Mouse (Mus musculus): ENCODE data around the gene Alg5.

Alg5 gene

GRCm38 (mm10) chr3:54791822-54792677 lies 56.7 kb downstream of the Alg5 start:
- DNase-seq (ENCODE audit: low read depth, low spot score) = no peak

GRCm38 (mm10) chr3:54793762-54794161 lies 58.4 kb downstream of the Alg5 start:
- no peak for DNase-seq (ENCODE audit: low read depth, low spot score)

GRCm38 (mm10) chr3:54795379-54795778 lies 60.0 kb downstream of the Alg5 start:
- DNase-seq (ENCODE audit: low read depth, low spot score) = no peak

GRCm38 (mm10) chr3:54795806-54796205 lies 60.5 kb downstream of the Alg5 start:
- no peak for DNase-seq (ENCODE audit: low read depth, low spot score)

- peak; percentile 43 for DNase-seq (ENCODE audit: low read depth, low spot score)
Observed at GRCm38 (mm10) chr3:54797211-54797610, 61.9 kb downstream of the Alg5 start.

Measured in CD4-positive helper T cell, adult 2 months (primary cell).